Mouse (Mus musculus) myocyte (in vitro differentiated cells): ENCODE results near the gene Slc8a1. TPM values are rescaled to one million over a fixed set of nuclear protein-coding genes. Genes with fewer than 3 reads are reported as not detected.

Experiments used
- H3K27me3 ChIP-seq: one replicate; pipeline ENCODE4 v1.6.1; 2011; ENCODE audit not compliant: control insufficient read depth, insufficient read depth, insufficient read length
- H3K36me3 ChIP-seq: one replicate; pipeline ENCODE4 v1.6.1; 2011; ENCODE audit not compliant: control insufficient read depth, insufficient read depth
- H3K4me2 ChIP-seq: one replicate; pipeline ENCODE4 v1.6.1; 2011; ENCODE audit warnings: low read depth, control low read depth
- H3K4me3 ChIP-seq: one replicate; pipeline ENCODE4 v1.5.1; 2011; ENCODE audit warnings: mild to moderate bottlenecking, control low read depth, moderate library complexity
- H3K79me2 ChIP-seq: one replicate; pipeline ENCODE4 v1.6.1; 2011; ENCODE audit not compliant: control insufficient read depth, insufficient read depth
- H3ac ChIP-seq: one replicate; pipeline ENCODE4 v1.6.1; 2011; ENCODE audit not compliant: control insufficient read depth, insufficient read length
- CEBPB ChIP-seq: IDR thresholded peaks from 2 replicates; pipeline ENCODE4 v1.6.1; 2011; ENCODE audit warnings: mild to moderate bottlenecking, moderate library complexity; ENCODE audit not compliant: poor library complexity, insufficient read depth, severe bottlenecking
- E2F4 ChIP-seq: IDR thresholded peaks from one replicate; pipeline ENCODE4 v1.6.1; 2011; ENCODE audit warnings: mild to moderate bottlenecking, control low read depth, moderate library complexity; ENCODE audit not compliant: insufficient read depth
- MAX ChIP-seq: IDR thresholded peaks from one replicate; pipeline ENCODE4 v1.6.1; 2011; ENCODE audit warnings: low read depth, mild to moderate bottlenecking, control low read depth
- MYOD1 ChIP-seq, 3 experiments: IDR thresholded peaks; one replicate each; pipeline ENCODE4 v1.6.1; 2011; ENCODE audit warnings: control low read depth in 2 of 3, low read depth in 2 of 3, mild to moderate bottlenecking in 2 of 3, moderate library complexity in 1 of 3; ENCODE audit not compliant: insufficient read length in 2 of 3, control insufficient read depth in 1 of 3
- MYOG ChIP-seq, 3 experiments: IDR thresholded peaks; one replicate each; pipeline ENCODE4 v1.6.1; 2011; ENCODE audit warnings: control low read depth in 2 of 3, low read depth in 2 of 3, mild to moderate bottlenecking in 2 of 3; ENCODE audit not compliant: insufficient read length in 2 of 3, control insufficient read depth in 1 of 3, insufficient read depth in 1 of 3
- POLR2A ChIP-seq: IDR thresholded peaks from one replicate; pipeline ENCODE4 v1.6.1; 2011; ENCODE audit warnings: low read depth, mild to moderate bottlenecking, control low read depth, moderate library complexity; ENCODE audit not compliant: insufficient read length
- POLR2AphosphoS2 ChIP-seq: IDR thresholded peaks from one replicate; pipeline ENCODE4 v1.6.1; 2011; ENCODE audit warnings: low read depth, control low read depth; ENCODE audit not compliant: insufficient read length
- REST ChIP-seq: IDR thresholded peaks from one replicate; pipeline ENCODE4 v1.6.1; 2011; ENCODE audit warnings: mild to moderate bottlenecking, control low read depth, moderate library complexity; ENCODE audit not compliant: insufficient read depth, insufficient read length
- SRF ChIP-seq: IDR thresholded peaks from one replicate; pipeline ENCODE4 v1.6.1; 2011; ENCODE audit warnings: low read depth; ENCODE audit not compliant: control insufficient read depth, insufficient read length
- TCF12 ChIP-seq: IDR thresholded peaks from one replicate; pipeline ENCODE4 v1.6.1; 2011; ENCODE audit warnings: mild to moderate bottlenecking, control low read depth; ENCODE audit not compliant: poor library complexity, insufficient read depth, severe bottlenecking
- TCF3 ChIP-seq: IDR thresholded peaks from one replicate; pipeline ENCODE4 v1.6.1; 2011; ENCODE audit warnings: low read depth, control low read depth; ENCODE audit not compliant: insufficient read length
- USF1 ChIP-seq: IDR thresholded peaks from one replicate; pipeline ENCODE4 v1.6.1; 2011; ENCODE audit warnings: low read depth, mild to moderate bottlenecking, control low read depth, moderate library complexity
- polyA plus RNA-seq: library from polyadenylated mRNA; unstranded; fragments of >200 nt; fragmentation: generic; extraction: Trizol; gene quantifications from one replicate; pipeline ENCODE4 v1.2.1, GENCODE M21; 2012; ENCODE audit warnings: missing spikeins

The Slc8a1 gene
- polyA plus RNA-seq, 1 experiment: 3.0 TPM

GRCm38 (mm10) chr17:81335526-81335925, 402.7 kb downstream of the Slc8a1 start:
- Histone ChIP-seq H3ac (no peak overlapping the region), H3K4me2 (no peak overlapping the region), H3K4me3 (no peak overlapping the region), H3K36me3 (no peaks in the 10 kb centered on the region), H3K79me2 (no peaks in the 10 kb centered on the region), H3K27me3 (no peaks in the 10 kb centered on the region)
- TF ChIP-seq POLR2AphosphoS2: no peak
- no peak for TF ChIP-seq TCF3
- TF ChIP-seq MYOG (IDR thresholded peaks at IDR 0.05; ENCODE audit: control insufficient read depth in 1 of 3, insufficient read depth in 1 of 3, insufficient read length in 2 of 3, low read depth in 2 of 3): no peak
- no peak for TF ChIP-seq CEBPB
- TF ChIP-seq TCF12: no peak
- TF ChIP-seq MYOD1 (IDR thresholded peaks at IDR 0.05; ENCODE audit: control insufficient read depth in 1 of 3, insufficient read length in 2 of 3, low read depth in 2 of 3): no peak
- TF ChIP-seq REST: no peak
- no peak for TF ChIP-seq MAX
- TF ChIP-seq E2F4: no peak
- no peak for TF ChIP-seq SRF
- no peak for TF ChIP-seq USF1
- no peak for TF ChIP-seq POLR2A
